Mouse (Mus musculus): Measurements from ENCODE around the gene Tspan9.

GRCm38 (mm10) chr6:128036597-128036996 is 106.8 kb downstream of the Tspan9 start:
- TF ChIP-seq CTCF (conservative IDR thresholded peaks at IDR 0.05; ENCODE audit: insufficient read depth, insufficient read length, low read depth, low read length) (no peak), POLR2A (IDR thresholded peaks at IDR 0.05; ENCODE audit: low read depth, low read length) (no peak)

Measured in kidney, adult 2 months (tissue).